Mouse (Mus musculus): ENCODE results near the gene Wsb1. TPM values are rescaled to one million over a fixed set of nuclear protein-coding genes. Genes with fewer than 3 reads are reported as not detected.

The Wsb1 gene
- polyA plus RNA-seq, 1 experiment from 2014 or later = 376 TPM

DNA sequence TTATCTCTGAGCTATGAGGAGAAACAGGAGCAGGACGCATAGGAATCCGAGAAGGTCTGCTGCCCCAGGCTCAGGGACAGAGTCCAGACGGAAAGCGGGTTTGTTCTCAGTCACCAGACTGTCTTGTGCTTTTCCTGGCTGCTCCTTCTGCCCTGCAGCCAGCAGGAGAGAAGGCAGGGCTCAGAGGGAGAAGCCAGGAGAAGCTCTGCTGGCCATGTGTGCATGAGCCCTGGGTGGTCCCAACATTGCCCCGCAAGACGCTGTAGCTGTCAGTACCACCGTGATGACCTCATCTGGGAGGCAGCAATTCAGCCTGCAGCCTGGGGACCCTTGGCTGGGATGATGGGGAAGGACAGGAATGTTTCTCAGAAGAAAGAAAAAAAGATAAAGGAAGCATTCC is 54.0 kb downstream of the Wsb1 start:
- H3K4me1 ChIP-seq (ENCODE audit: control insufficient read depth, insufficient read depth, low read length) = no peaks in the 10 kb centered on the region
- WGBS = 29% methylated on average over 7 of the region's 7 CpGs
- no peak for ATAC-seq (ENCODE audit: insufficient number of reproducible peaks, low FRiP score, low TSS enrichment, low read depth)
- no peak for DNase-seq (ENCODE audit: low spot score)
- H3K9ac ChIP-seq (ENCODE audit: low read length) = no peak overlapping the region
- H3K27ac ChIP-seq (replicated peaks; ENCODE audit: low read depth, low read length) = no peak overlapping the region
- no peak overlapping the region for H3K4me3 ChIP-seq (ENCODE audit: low read depth, low read length)
- no peaks in the 10 kb centered on the region for H3K27me3 ChIP-seq (ENCODE audit: control insufficient read depth, insufficient read depth, low read length)
- no peaks in the 10 kb centered on the region for H3K9me3 ChIP-seq (ENCODE audit: control insufficient read depth, low read length)
- no peak overlapping the region for H3K4me2 ChIP-seq (ENCODE audit: low read depth, severe bottlenecking)
- no peaks in the 10 kb centered on the region for H3K36me3 ChIP-seq (ENCODE audit: control insufficient read depth, insufficient read depth, low read length)

DNA sequence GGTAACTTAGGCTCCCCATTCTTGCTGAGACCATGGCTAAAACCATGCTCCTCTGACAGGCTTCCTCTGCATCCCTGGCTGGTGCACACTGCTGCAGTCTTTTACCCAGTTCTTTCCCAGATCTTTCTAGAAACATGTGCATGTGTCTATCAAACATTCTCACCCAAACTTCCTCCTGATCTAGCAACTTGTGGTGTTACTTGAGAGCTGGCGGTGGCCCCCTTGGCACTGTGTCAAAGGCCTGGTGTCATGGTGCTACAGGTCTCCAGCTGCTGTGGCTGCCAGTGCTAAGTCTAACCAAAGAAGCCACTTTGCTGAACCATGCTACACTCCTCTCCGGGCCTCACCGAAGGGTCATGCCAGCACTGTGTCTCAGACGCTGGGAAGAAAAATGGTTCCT is 55.9 kb downstream of the Wsb1 start:
- Histone ChIP-seq H3K27ac (replicated peaks; ENCODE audit: low read depth, low read length) (no peak overlapping the region), H3K4me3 (ENCODE audit: low read depth, low read length) (no peak overlapping the region), H3K4me2 (ENCODE audit: low read depth, severe bottlenecking) (no peak overlapping the region), H3K27me3 (ENCODE audit: control insufficient read depth, insufficient read depth, low read length) (no peaks in the 10 kb centered on the region), H3K9ac (ENCODE audit: low read length) (no peak overlapping the region), H3K9me3 (ENCODE audit: control insufficient read depth, low read length) (no peaks in the 10 kb centered on the region), H3K4me1 (ENCODE audit: control insufficient read depth, insufficient read depth, low read length) (no peaks in the 10 kb centered on the region), H3K36me3 (ENCODE audit: control insufficient read depth, insufficient read depth, low read length) (no peaks in the 10 kb centered on the region)
- no peak for ATAC-seq (ENCODE audit: insufficient number of reproducible peaks, low FRiP score, low TSS enrichment, low read depth)
- WGBS = 90% methylated on average over 4 of the region's 4 CpGs
- no peak for DNase-seq (ENCODE audit: low spot score)

DNA sequence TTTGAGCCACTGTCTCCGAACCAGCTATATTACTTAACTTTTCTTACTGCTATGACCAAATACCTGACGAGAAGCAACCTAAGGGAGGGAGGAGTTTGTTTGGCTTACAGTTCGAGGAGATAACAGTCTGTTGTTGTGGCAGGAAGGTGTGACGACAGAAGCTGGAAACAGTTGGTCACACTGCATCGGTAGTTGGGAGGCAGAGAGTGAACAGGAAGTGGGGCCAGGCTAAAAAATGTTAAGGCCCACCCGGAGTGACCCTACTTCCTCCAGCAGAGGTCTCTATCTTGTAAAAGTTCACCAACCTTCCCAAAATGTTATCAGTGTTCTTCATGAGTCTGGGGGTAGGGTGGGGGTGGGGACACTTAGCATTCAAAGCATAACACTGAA is 56.6 kb downstream of the Wsb1 start:
- Histone ChIP-seq H3K4me1 (ENCODE audit: control insufficient read depth, insufficient read depth, low read length) (no peaks in the 10 kb centered on the region), H3K4me2 (ENCODE audit: low read depth, severe bottlenecking) (no peak overlapping the region), H3K9ac (ENCODE audit: low read length) (no peak overlapping the region), H3K27me3 (ENCODE audit: control insufficient read depth, insufficient read depth, low read length) (no peaks in the 10 kb centered on the region), H3K9me3 (ENCODE audit: control insufficient read depth, low read length) (no peaks in the 10 kb centered on the region), H3K27ac (replicated peaks; ENCODE audit: low read depth, low read length) (no peak overlapping the region), H3K36me3 (ENCODE audit: control insufficient read depth, insufficient read depth, low read length) (no peaks in the 10 kb centered on the region), H3K4me3 (ENCODE audit: low read depth, low read length) (no peak overlapping the region)
- ATAC-seq (ENCODE audit: insufficient number of reproducible peaks, low FRiP score, low TSS enrichment, low read depth) (no peak), DNase-seq (ENCODE audit: low spot score) (no peak)
- WGBS = 82% methylated on average over 6 of the region's 6 CpGs

DNA sequence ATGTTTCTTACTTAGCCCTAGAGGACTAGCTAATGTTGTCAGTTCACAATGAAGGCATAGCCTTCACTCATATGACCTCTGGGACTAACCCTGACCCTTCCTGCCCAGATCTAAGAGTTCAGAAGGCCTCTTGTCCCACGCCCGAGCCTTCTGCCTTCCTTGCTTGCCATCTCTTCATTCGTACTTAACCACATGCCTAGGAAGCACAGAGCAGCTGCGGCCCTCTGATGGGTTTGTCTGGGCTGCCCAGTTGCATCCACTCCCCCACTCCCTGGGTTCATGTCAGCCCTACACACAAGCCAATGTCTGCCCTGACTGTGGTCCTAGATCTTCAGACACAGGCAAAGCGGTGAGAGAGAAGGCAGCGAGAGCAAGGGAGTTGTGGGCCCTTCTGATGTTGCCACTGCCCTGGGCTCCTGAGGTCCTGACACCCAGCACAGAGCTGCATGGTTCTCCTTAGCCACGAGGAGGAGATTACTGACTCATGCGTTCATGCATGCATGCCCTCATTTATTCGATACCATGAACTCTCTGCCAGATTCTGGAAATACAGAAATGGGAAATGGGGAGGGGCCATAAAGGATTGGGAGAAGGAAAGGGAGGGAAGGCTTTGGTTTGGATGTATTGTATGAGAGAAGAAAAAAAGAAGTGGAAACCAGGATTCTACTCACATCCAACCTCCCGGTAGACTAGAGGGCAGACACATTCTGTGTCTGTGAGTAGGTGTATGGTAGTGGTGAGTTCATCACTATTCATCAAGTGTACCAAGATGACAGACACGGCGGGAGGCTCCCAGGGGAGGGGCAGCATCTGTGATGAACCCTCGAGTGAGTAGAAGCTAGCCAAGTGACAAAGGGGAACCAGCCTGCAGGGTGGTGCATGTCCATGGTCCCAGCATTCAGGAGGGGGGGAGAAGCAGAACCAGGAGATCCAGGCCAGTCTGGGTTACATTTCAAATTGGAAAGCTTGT is 57.3 kb downstream of the Wsb1 start:
- 81% methylated on average over 13 of the region's 13 CpGs for WGBS
- ATAC-seq (ENCODE audit: insufficient number of reproducible peaks, low FRiP score, low TSS enrichment, low read depth) = no peak
- Histone ChIP-seq H3K27ac (replicated peaks; ENCODE audit: low read depth, low read length) (no peak overlapping the region), H3K4me1 (ENCODE audit: control insufficient read depth, insufficient read depth, low read length) (no peaks in the 10 kb centered on the region), H3K9ac (ENCODE audit: low read length) (no peak overlapping the region), H3K9me3 (ENCODE audit: control insufficient read depth, low read length) (no peaks in the 10 kb centered on the region), H3K4me2 (ENCODE audit: low read depth, severe bottlenecking) (no peak overlapping the region), H3K36me3 (ENCODE audit: control insufficient read depth, insufficient read depth, low read length) (no peaks in the 10 kb centered on the region), H3K27me3 (ENCODE audit: control insufficient read depth, insufficient read depth, low read length) (no peaks in the 10 kb centered on the region), H3K4me3 (ENCODE audit: low read depth, low read length) (no peak overlapping the region)
- no peak for DNase-seq (ENCODE audit: low spot score)

DNA sequence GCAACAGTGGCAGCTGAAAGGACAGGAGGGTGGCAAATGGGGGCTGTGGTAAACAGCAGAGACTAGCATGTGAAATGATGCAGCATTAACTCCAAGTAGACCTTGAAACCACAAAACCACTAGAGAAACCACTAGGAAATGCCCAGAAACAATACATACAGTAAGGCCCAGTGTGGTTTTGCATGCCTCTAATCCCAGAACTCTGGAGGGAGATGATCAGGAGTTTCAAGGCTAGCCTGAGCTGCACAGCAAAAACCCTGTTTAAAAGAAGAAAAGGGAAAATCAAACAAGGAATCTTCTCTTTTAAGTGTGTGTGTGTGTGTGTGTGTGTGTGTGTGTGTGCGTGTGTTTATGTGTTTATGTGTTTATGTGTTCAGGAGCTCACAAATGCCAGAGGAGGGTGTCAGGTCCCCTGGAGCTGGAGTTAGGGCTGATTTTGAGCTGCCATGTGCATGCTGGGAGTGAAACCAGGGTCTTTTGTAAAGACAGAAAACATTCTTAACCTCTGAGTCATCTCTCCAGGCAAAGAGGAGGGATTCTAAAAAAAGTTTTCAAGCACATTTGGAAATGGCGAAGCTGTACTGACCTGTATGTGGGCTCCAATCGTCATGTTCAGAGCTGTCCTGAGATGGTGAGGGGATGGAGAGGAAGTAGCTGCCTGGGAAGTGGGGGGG is 58.1 kb downstream of the Wsb1 start:
- Histone ChIP-seq H3K9ac (ENCODE audit: low read length) (no peak overlapping the region), H3K27me3 (ENCODE audit: control insufficient read depth, insufficient read depth, low read length) (no peaks in the 10 kb centered on the region), H3K9me3 (ENCODE audit: control insufficient read depth, low read length) (no peaks in the 10 kb centered on the region), H3K4me3 (ENCODE audit: low read depth, low read length) (no peak overlapping the region), H3K27ac (replicated peaks; ENCODE audit: low read depth, low read length) (no peak overlapping the region), H3K4me2 (ENCODE audit: low read depth, severe bottlenecking) (no peak overlapping the region), H3K4me1 (ENCODE audit: control insufficient read depth, insufficient read depth, low read length) (no peaks in the 10 kb centered on the region), H3K36me3 (ENCODE audit: control insufficient read depth, insufficient read depth, low read length) (no peaks in the 10 kb centered on the region)
- ATAC-seq (ENCODE audit: insufficient number of reproducible peaks, low FRiP score, low TSS enrichment, low read depth) = no peak
- 75% methylated on average over 3 of the region's 3 CpGs for WGBS
- no peak for DNase-seq (ENCODE audit: low spot score)

DNA sequence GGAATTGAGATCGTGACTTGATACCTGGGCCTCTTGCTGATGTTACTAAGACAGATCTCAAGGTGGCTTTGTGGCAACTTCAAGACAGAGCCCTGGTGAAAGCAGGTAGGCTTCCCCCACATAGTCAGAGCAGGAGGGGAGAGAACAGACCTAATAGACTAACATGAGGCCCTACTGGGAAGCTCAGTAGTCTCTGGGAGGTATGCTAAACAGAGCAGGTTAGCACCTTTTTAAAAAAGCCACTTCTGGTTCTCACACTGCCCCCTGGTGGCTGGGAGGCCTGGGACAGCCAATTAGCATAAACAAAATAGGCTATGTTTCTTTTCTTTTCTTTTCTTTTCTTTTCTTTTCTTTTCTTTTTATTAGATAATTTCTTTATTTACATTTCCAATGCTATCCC is 62.3 kb downstream of the Wsb1 start:
- no peak overlapping the region for H3K27ac ChIP-seq (replicated peaks; ENCODE audit: low read depth, low read length)
- H3K9ac ChIP-seq (ENCODE audit: low read length) = no peak overlapping the region
- no peaks in the 10 kb centered on the region for H3K4me1 ChIP-seq (ENCODE audit: control insufficient read depth, insufficient read depth, low read length)
- H3K4me3 ChIP-seq (ENCODE audit: low read depth, low read length) = no peak overlapping the region
- 89% methylated on average over 1 of the region's 1 CpGs for WGBS
- no peaks in the 10 kb centered on the region for H3K27me3 ChIP-seq (ENCODE audit: control insufficient read depth, insufficient read depth, low read length)
- H3K9me3 ChIP-seq (ENCODE audit: control insufficient read depth, low read length) = no peaks in the 10 kb centered on the region
- DNase-seq (ENCODE audit: low spot score) (peak; percentile 38), ATAC-seq (ENCODE audit: insufficient number of reproducible peaks, low FRiP score, low TSS enrichment, low read depth) (no peak)
- H3K4me2 ChIP-seq (ENCODE audit: low read depth, severe bottlenecking) = no peak overlapping the region
- no peaks in the 10 kb centered on the region for H3K36me3 ChIP-seq (ENCODE audit: control insufficient read depth, insufficient read depth, low read length)

DNA sequence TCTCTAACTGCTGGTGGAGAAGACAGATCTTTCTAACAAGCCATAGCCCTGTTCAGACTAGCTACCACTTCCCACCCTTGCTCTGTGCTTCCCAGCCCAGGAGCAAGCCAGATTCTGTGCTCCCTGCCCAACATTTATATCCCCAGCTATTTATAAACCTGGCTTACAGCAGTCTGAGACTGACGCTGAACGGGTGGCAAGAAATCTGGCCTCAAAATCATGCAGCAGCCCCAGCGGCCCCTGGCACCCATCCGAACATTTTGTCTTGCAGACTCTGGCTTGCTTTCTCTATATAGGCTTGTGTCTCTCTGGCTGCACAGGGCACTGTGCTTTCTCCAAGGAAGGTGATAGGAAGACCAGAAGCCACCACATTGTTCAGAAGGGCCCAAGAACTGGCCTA is 63.3 kb downstream of the Wsb1 start:
- no peak for ATAC-seq (ENCODE audit: insufficient number of reproducible peaks, low FRiP score, low TSS enrichment, low read depth)
- H3K4me3 ChIP-seq (ENCODE audit: low read depth, low read length) = no peak overlapping the region
- no peaks in the 10 kb centered on the region for H3K4me1 ChIP-seq (ENCODE audit: control insufficient read depth, insufficient read depth, low read length)
- DNase-seq (ENCODE audit: low spot score) = no peak
- WGBS = 85% methylated on average over 4 of the region's 4 CpGs
- H3K4me2 ChIP-seq (ENCODE audit: low read depth, severe bottlenecking) = no peak overlapping the region
- H3K9me3 ChIP-seq (ENCODE audit: control insufficient read depth, low read length) = no peaks in the 10 kb centered on the region
- H3K9ac ChIP-seq (ENCODE audit: low read length) = no peak overlapping the region
- no peaks in the 10 kb centered on the region for H3K36me3 ChIP-seq (ENCODE audit: control insufficient read depth, insufficient read depth, low read length)
- no peaks in the 10 kb centered on the region for H3K27me3 ChIP-seq (ENCODE audit: control insufficient read depth, insufficient read depth, low read length)
- H3K27ac ChIP-seq (replicated peaks; ENCODE audit: low read depth, low read length) = no peak overlapping the region

DNA sequence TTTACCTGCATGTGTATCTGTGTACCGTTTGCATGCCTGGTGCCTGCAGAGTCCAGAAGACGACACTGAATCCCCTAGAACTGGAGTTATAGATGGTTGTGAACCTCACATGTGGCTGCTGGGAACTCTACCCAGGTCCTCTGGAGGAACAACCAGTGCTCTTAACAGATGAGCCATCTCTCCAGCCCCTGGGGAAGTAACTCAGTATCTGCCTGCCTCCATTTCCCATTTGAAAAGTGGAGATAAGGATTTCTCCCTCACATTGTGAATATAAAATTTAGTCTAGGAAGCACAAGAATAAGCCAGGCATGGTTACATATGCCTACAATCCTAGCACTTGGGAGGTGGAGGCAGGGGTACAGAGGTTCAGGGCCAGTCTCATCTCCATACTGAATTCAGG is 64.2 kb downstream of the Wsb1 start:
- no peak overlapping the region for H3K4me3 ChIP-seq (ENCODE audit: low read depth, low read length)
- H3K4me2 ChIP-seq (ENCODE audit: low read depth, severe bottlenecking) = no peak overlapping the region
- no peaks in the 10 kb centered on the region for H3K27me3 ChIP-seq (ENCODE audit: control insufficient read depth, insufficient read depth, low read length)
- H3K9me3 ChIP-seq (ENCODE audit: control insufficient read depth, low read length) = no peaks in the 10 kb centered on the region
- no peaks in the 10 kb centered on the region for H3K36me3 ChIP-seq (ENCODE audit: control insufficient read depth, insufficient read depth, low read length)
- H3K9ac ChIP-seq (ENCODE audit: low read length) = no peak overlapping the region
- DNase-seq (ENCODE audit: low spot score) (no peak), ATAC-seq (ENCODE audit: insufficient number of reproducible peaks, low FRiP score, low TSS enrichment, low read depth) (no peak)
- no peaks in the 10 kb centered on the region for H3K4me1 ChIP-seq (ENCODE audit: control insufficient read depth, insufficient read depth, low read length)
- WGBS = 90% methylated on average over 2 of the region's 2 CpGs
- no peak overlapping the region for H3K27ac ChIP-seq (replicated peaks; ENCODE audit: low read depth, low read length)

Measured in limb, embryonic 11.5 days (tissue).